Mouse (Mus musculus) retina, postnatal 7 days (tissue): ENCODE measurements around the gene Ssna1.
"Not testable (repeated sequence)": the region's sequence is repeated elsewhere in the genome, so short reads cannot be mapped to it uniquely, and the experiment has no call there.

ENCODE experiments used
- DNase-seq: peaks from one replicate; pipeline ENCODE4 v3.0.0-alpha.2; 2012; ENCODE audit warnings: low read depth, low spot score

The Ssna1 gene

DNA sequence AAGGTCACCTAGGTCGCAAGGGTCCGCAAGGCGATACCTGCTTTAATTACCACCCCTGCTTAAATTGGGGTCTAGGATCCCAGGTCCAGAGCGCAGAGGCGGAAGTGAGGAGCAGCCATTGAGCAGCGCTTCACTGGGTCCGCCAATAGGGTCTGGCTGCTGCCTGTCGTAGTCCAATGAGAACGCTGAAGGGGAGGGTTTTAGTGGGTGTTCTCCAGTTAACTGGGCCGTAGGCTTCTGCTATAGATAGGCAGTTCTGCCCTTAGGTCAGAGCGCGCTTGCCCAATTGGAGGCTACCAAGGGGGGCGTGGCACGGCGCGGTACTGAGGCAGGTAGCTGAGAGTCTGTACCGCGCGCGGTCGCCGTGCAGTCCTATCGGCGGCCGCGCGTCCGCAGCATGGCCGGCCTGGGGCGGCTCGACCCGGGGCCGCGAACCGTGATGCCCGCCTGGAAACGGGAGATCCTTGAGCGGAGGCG lies 9.9 kb downstream of the Ssna1 start, which contains the start of gene Tprn:
Gene Tprn, plus strand, starts transcription at position 328 of the 477 bp plus-strand sequence.
- peak; percentile 90 for DNase-seq

DNA sequence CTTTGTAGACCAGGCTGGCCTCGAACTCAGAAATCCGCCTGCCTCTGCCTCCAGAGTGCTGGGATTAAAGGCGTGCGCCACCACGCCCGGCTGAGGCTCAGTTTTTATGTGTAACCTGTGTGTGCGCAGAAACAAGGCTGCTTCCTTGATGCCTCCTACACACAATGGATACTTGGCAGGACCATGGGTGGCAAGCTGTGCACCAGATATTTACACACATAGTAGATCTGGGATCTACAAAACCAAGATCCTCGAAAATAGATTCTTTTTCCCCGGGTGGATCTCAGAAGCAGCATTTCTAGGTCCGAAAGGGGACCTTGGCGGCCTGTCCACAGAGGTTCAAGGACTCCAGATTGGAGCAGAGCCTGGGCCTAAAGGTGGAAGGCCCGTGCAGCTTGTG lies 10.4 kb downstream of the Ssna1 start:
- no peak for DNase-seq

DNA sequence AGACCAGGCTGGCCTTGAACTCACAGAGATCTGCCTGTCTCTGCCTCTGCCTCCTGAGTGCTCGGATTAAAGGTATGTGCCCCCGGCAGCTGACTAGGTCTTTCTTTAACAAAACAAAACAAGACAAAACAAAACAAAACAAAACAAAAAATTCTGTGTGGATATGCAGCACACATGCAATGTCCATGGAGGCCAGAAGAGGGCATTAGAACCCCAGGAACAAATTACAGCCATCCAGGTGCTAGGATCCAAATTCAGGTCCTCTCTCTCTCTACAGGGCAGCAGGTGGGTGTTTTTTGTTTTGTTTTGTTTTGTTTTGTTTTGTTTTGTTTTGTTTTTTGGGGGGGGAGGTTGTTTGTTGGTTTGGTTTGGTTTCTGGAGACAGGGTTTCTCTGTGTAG lies 13.4 kb downstream of the Ssna1 start:
- DNase-seq: no peak

DNA sequence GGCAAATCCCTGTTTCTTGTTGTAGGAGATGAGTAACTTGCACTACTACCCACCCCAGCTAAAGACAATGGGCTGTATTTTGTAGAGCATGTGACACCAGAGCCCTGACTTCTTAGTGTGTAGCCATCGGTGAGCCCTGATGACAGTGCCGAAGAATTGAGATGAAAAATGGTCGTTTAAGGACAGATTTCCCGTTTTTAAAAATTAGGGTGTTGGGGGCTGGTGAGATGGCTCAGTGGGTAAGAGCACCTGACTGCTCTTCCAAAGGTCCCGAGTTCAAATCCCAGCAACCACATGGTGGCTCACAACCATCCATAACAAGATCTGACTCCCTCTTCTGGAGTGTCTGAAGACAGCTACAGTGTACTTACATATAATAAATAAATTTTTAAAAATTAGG lies 15.0 kb downstream of the Ssna1 start:
- not testable (repeated sequence) for DNase-seq

DNA sequence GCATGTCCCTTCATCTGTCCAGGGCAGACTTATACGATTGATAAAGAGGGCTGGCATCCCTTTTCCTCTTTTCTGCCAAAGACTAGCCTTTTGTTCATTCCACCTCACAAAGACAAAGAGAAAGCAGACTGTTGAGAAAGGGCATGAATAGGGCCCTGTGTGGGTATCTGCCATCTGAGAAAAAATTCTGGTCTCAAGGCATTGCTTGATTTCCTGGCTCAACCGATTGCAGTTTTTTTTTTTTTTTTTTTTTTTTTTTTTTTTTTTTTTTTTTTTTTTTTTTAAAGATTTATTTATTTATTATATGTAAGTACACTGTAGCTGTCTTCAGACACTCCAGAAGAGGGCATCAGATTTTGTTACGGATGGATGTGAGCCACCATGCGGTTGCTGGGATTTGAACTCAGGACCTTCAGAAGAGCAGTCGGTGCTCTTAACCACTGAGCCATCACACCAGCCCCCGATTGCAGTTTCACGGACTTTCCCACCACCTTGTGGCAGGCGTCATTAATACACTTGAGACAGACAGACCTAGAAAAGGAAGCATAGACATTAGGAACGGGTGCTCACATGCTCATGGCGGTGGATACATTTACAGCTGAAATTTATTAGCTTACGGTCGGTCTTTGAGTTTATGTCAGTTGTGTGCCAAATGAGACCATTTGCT lies 15.7 kb downstream of the Ssna1 start:
- not testable (repeated sequence) for DNase-seq

DNA sequence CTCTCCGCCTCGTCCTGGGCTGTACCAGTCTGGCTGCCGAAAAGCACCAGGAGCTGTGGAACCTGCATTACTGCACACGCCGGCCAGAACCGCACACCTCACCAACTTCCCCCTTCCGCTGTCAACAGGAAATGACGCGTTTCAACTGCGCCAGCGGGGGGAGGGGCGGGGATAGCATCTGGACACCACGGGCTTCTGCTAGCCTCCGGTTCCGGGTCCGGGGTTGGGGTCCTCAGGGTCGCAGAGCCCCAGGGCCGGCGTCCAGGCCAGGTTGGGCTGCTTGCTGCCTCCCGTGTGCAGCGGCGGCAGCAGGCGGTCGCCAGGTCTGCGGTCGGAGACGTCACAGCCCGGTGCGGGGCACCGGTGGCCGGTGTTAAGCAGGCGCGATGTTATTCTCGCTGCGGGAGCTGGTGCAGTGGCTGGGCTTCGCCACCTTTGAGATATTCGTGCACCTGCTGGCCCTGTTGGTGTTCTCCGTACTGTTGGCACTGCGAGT lies 16.9 kb downstream of the Ssna1 start, which contains the start of gene Tmem203:
Gene Tmem203, plus strand, starts transcription at position 156 of the 496 bp plus-strand sequence.
- peak; percentile 92 for DNase-seq

DNA sequence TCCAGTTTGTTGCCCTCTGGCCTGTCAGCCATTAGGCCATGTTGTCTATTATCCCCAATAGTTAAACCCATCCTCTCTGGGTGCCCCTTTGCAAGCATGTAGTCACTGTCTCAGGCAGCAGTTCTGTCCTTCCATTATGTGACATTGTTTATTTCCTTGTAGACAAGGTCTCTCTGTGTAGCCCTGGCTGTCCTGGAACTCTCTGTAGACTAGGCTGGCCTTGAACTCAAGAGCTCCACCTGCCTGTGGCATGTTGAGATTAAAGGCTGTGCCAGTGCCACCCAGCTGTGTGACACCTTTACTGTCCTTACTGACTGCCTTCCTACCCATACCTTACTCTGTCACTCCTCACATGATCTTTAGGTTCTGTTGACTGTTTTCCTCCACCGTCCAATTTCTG lies 19.9 kb downstream of the Ssna1 start:
- DNase-seq: no peak

DNA sequence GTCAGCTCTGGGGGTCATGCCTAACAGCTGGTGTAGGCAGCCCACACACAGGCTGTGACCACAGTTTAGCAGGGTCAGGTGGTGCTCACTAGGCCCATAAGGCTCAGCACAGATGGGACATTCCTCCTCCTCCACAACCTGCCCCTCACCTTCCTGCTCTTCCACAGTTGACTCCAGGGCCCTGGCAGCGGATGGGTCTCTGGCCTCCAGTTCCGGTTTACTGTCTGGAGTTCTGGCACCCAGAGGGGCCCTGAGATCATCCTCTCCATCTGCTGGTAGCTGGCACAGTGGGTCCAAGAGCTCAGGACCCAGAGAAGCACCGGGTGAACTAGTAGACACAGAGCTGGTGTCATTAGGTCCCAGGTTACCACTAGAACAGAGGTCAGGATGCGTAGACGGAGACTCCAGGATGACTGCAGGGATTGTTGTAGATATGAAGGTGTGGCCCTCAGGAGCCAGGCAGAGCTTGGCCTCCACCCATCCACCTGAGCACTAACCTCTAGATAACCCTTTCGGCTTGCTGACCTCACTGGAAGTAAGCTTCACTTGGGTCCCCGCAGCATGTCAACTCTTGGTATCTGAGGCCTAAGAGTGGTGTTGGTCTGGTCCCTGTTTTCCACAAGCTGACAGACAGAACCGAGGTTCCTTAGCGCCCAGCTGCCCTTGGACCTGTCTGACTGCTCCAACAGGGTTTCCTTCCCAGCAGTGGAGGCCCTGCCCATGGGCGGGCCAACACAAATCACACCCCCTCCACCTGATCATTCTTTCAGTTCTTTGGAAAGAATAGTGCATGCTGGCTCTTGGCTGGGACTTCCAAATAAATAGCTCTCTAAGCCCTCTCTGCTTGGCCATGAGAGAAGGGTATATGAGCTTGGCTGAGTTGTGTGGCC lies 25.8 kb downstream of the Ssna1 start, which contains the start of gene AL732309.1:
Gene AL732309.1, minus strand, starts transcription at position 681 of the 890 bp plus-strand sequence.
- no peak for DNase-seq

DNA sequence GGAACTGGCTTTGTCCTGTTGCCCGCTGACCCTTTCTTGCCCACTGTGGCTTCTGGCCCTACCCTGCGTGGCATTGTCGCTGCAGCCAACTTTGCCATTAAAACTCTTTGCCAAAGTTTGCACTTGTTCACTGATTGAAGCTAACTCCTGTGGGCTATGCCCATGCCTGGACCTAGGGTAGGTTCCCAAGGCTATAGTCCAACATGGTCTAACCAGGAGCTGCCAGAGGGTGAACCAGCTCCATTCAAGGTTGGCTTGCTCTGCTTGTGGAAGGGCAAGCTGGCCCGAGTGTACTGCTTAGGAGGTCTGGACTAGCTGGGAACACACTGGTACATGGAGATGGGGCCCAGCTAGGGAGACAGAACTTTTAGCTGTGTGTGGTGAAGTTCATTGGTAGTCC lies 28.1 kb downstream of the Ssna1 start:
- DNase-seq: no peak

DNA sequence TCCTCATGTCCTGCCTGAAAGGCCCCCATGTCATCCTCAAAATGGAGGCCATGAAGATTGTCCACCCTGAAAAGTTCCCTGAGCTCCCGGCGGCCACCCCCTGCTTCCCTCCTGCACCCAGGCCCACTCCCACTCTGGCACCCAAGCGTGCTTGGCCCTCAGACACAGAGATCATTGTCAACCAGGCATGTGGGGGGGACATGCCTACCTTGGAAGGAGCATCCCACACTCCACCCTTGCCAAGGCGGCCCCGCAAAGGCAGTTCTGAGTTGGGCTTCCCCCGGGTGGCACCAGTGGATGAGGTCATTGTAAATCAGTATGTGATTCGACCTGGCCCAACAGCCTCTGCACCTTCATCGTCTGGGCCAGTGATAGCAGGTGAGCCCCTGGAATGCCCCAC lies 28.9 kb downstream of the Ssna1 start:
- DNase-seq: no peak

DNA sequence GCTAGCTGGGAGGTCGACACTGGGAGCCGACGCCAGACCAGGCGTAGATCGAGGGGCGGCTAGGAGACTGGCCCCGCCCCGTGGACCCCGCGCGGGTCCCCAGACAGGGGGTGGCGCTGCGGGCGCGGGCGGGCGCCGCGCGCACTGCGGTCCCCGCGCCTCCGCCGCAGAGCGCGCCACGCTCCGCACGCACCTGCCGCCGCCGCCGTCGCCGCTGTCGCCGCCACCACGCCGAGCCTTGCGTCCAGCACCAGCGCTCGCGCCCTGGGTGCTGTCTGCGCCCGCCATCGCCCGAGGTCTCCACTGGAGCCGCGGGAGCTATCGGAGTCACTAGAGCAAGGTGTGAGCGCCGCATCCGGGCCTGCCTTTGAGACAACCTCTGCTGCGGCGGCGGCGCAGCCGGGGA lies 30.1 kb downstream of the Ssna1 start, which contains the start of the genes Rnf208 and Cysrt1:
Gene Rnf208, plus strand, starts transcription at position 155 of the 406 bp plus-strand sequence.
Gene Cysrt1, minus strand, starts transcription at position 352 of the 406 bp plus-strand sequence.
- no peak for DNase-seq

DNA sequence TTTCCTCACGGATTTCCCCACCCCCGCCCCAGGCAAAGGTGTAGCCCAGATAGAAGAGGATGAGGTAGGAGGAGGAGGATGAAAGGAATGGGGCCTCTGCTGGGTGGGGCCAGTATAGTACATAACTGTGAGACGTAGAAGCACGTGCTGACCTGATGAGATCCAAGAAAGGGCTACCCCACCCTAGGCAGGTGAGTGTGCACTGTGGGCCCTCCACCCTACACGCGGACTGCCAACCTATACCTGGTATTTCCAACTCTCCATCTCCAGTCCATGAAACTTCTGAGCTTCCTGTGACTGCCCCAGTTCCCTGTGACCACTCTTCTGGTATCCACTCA lies 30.8 kb downstream of the Ssna1 start:
- no peak for DNase-seq

DNA sequence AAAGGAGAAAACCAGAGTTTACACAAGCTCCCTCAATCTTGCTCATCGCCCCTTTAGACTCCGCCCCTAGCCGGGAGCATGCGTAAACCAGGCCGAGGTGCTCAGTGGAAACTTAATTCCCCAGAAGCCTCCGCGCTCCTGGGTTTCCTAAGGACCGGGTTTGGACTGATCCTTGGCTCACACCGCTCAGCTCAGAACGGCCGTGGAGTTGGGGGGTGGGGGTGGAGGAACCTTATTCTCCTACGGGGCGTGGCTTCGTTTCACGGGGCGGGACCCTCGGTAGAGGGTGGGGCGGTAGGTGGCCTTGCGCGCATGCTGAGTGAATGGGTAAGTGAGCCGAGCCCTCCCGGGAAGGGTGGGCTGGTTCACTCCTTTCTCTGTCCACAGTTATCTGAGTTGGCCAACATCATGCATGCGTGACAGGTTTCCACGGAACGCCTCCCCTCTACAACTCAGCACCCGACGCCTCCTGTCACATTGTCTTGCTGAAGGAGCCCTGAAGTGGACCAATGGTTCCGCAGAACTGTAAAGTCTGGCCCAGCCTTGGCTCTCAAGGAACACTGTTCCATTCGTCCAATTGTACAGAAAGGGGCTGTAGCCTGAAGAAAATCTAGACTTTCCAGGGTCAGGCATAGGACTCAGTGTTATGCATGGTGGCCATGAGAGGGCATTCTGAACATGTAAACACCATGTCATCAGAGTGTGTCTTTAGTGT lies 31.4 kb downstream of the Ssna1 start:
- peak; percentile 65 for DNase-seq

DNA sequence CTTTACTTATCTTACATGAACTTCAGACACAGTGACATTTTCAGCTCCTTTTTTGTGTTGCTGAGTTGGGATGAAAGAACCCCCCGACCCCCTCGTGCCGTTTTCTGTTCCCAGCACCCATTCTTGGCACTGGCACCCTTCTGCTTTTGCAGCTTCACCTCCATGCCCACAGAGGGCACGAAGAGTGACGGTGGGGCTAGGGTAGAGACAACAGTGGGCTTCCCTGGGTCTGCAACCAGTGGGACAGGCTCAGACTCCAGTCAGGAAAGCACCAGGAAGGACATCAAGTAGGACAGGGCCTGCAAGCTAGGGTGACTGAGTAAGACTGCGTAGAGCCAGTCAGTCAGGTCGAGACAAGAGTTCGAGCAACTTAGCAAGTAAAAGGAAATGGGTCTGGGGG lies 31.9 kb downstream of the Ssna1 start:
- no peak for DNase-seq

DNA sequence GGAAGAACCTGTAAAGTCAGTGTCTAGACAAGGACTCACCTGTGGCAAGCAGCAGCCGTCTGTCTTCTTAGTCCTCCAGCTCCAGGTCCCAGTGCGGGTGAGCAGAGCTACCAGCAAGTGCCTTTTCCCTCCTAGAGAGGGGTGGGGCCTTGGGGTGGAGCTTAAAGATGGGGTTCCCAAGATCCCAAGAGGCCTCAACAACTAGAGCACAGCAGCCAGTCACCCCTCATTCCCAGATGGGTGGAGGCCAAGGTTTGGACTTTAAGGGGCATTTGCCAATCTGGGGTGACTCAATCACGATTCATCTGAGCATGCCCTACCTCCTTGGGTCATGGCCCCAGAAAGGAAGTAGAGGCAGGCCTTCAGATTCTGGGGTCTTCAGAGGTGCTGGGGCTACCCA lies 32.5 kb downstream of the Ssna1 start:
- no peak for DNase-seq

DNA sequence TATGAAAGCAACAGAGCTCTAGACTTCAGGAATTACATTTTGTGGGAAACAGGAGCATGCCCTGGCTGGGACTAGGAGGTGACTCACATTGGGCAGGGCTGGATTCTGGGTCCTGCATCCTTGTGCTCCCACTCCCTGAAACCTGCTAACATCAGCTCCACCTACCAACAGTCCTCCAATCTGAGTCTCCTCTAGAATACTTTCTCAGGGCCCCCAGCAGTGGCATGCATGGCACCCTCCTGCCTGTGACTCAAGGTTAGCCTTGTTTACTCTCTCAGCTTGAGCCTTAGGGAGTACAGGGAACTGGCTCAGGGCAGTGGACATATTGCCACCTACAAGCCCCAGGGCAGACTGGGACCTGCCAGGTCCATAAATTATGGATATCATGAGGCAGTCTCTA lies 34.1 kb downstream of the Ssna1 start:
- no peak for DNase-seq

DNA sequence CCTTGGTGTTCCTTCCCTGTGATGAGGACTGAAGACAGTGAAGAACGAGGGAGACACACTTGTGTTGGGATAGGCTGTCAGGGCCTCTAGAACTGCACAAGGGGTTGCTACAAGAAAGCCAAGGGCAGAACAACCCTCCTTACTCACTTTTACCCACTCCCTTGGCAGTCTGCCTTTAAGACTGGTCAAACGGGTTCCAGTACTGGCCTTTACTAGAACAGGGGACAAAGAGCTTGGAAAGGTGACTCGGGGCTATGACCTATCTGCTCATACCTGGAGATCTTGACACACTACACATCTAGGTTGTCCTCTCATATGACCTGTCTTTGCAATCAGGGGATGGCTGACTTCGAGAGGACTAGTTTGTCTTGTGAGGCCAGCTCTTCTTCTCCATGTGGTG lies 34.7 kb downstream of the Ssna1 start:
- DNase-seq: no peak

DNA sequence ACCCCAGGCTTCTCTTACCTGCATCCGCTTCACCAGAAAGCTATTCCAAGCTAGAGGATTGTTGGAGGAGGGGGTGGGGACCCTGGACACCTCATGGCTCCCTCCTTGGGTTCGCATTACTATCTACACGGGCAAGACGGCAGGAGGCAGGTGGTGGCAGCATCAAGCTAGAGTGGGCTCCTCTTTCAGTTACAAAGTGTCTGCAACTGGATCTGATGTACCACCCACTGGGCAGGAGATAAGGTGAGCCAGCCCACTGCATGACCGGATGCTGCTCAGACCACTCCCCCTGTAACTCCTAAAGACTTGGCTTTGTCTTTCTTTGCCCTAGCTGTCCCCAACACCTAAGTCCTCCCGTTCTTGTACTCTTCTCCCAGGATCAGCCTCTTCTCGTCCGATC lies 35.6 kb downstream of the Ssna1 start, which contains the start of gene Rnf224:
Gene Rnf224, minus strand, starts transcription at position 174 of the 400 bp plus-strand sequence.
- DNase-seq: no peak

DNA sequence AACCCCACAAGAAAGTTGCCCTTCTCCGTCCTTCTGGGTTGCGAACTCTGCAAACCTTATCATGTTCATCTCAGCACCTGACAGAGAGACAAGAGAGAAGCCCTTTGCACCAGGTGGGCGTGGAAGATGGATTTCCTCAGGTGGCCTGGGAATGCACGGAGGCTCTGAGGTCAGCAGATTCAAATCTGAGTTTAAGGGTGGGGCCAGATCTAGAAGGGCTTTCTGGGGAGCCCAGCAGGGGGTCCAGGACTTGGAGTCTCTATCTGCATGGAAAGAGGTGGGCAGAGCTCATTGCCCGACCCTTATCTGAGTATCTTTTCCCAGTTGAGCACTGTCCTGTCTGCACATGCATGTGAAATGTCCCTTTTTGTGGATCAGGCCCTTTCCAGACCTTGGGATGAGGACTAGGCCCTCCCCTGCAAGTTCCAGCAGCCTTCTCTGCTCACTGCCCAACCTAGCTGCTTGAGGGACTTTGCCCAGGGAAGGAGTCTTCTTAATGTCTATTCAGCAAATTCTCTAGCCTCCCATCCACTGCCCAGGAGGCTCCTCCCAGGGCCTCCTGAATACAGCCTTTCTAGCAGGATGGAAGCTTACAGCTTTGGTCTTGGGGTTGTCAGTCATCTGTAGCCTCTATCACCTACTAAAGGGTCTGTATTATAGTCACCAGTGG lies 37.6 kb downstream of the Ssna1 start:
- no peak for DNase-seq

DNA sequence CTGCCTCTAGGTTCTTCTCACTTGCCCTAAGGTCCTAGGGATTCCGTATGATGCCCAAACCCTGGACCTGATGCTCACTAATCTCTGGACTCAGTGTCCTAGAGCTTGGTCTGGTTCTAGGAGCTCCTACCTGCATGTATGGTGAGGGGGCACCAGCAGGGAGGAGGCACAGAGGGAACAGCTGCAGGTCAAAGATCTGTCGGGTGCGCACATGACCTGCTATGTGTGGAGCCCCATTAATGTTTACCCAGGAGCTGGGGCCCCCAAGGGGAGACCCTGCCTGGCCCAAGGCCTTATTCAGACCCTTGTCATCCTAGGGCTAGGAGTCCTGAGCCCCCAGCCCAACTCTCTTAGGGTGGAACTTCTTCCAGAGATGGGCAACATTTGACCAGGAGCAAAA lies 38.2 kb downstream of the Ssna1 start, which contains the start of gene Slc34a3:
Gene Slc34a3, minus strand, starts transcription at position 315 of the 400 bp plus-strand sequence.
- DNase-seq: no peak

DNA sequence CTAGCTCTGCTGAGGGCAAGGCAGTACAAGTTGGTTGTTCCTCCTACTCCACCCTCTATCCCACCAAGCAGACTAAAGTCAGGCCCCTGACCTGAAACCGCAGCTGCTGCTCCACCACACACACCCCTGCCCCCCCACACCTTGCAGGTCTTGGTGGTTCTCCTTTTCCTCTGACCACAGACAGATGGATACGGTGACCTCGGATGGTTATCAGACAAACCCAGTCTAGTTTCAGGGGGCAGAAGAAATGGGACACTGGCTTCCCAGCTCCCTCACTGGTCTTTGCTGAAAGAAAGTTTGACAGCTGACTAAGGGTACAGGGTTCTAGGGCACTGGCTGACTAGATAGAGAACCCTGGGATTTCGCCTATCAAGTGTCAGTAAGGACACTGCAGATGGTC lies 38.8 kb downstream of the Ssna1 start:
- no peak for DNase-seq
